Mouse (Mus musculus): ENCODE measurements around the gene S100a16.

- no peak for TF ChIP-seq CTCF (IDR thresholded peaks at IDR 0.05; ENCODE audit: low read depth)
- TF ChIP-seq EP300 (IDR thresholded peaks at IDR 0.05; ENCODE audit: low read depth), result no peak
These were observed 24.0 kb upstream of the S100a16 start for GRCm38 (mm10) chr3:90512948-90513642.
